In genomic region chr6:38345796-38346195, GRCm38 (mm10) we compare ENCODE assay signal across 9 mouse cellular contexts. TPM values are rescaled to one million over a fixed set of nuclear protein-coding genes. Genes with fewer than 3 reads are reported as not detected.
A peak's percentile ranks its signal among the peaks of the same experiment; 100 is the strongest.
DNase-seq lines count a peak whose midpoint lies in the region; TF ChIP-seq lines count a peak whose summit lies in the region.
"Had no signal": no experiment of that assay in that cellular context is flagged by ENCODE, and none has a peak within 500 bp of the region (broad histone marks: within the 10 kb centered on the region; RNA-seq: fewer than 3 reads in every experiment).

No protein-coding gene starts in this region.

- no peak for TF ChIP-seq CTCF in bone marrow, adult 2 months (IDR thresholded peaks at IDR 0.05; ENCODE audit: control insufficient read depth, insufficient read depth, low read length)

- DNase-seq in adrenal gland, adult (ENCODE audit: inconsistent age in 2 of 2, low spot score in 1 of 2), result peak; percentile 79 to 91
- no peak for DNase-seq in adrenal gland, postnatal 4 days (ENCODE audit: low spot score in 2 of 2)
- peak; percentile 48 for DNase-seq in heart, postnatal 4 days
- DNase-seq in lung, postnatal 14 days, result peak; percentile 68
- peak; percentile 62 for DNase-seq in thymus, postnatal 4 days
- DNase-seq in forebrain, embryonic 10.5 days (ENCODE audit: extremely low spot score, low spot score), result no peak
- no peak for DNase-seq in right cerebral cortex, adult 18-20 months

- no peaks in the 10 kb centered on the region for H3K36me3 ChIP-seq in forebrain, embryonic 10.5 days (replicated peaks)
- H3K36me3 ChIP-seq: neural tube, embryonic 13.5 days had no signal

- H3K4me1 ChIP-seq in bone marrow, adult 2 months (ENCODE audit: control insufficient read depth, insufficient read depth, low read length), result peaks cover 9% of the 10 kb centered on the region
- no peaks in the 10 kb centered on the region for H3K4me1 ChIP-seq in forebrain, embryonic 10.5 days
- H3K4me1 ChIP-seq: neural tube, embryonic 13.5 days had no signal

- TF ChIP-seq POLR2A in bone marrow, adult 2 months (IDR thresholded peaks at IDR 0.05; ENCODE audit: borderline replicate concordance, control insufficient read depth, low read depth, low read length), result no peak

- peaks cover 20% of the 10 kb centered on the region for H3K27me3 ChIP-seq in forebrain, embryonic 10.5 days (ENCODE audit: poor library complexity, severe bottlenecking)

- peak overlapping the region; percentile 89 for H3K27ac ChIP-seq in bone marrow, adult 2 months (ENCODE audit: control insufficient read depth, insufficient read depth, low read depth, low read length, poor library complexity)
- H3K27ac ChIP-seq in forebrain, embryonic 10.5 days, result no peak overlapping the region
- H3K27ac ChIP-seq: neural tube, embryonic 13.5 days had no signal

- peak overlapping the region; percentile 31 for H3K4me3 ChIP-seq in bone marrow, adult 2 months (replicated peaks; ENCODE audit: control insufficient read depth, low read depth, low read length)
- no peak overlapping the region for H3K4me3 ChIP-seq in forebrain, embryonic 10.5 days
- H3K4me3 ChIP-seq: neural tube, embryonic 13.5 days had no signal

- H3K9me3 ChIP-seq in forebrain, embryonic 10.5 days, result no peaks in the 10 kb centered on the region
- H3K9me3 ChIP-seq: neural tube, embryonic 13.5 days had no signal

- WGBS in bone marrow, adult 2 months, result 19% methylated on average over 7 of the region's 7 CpGs
- WGBS in forebrain, embryonic 10.5 days, result 55% methylated on average over 7 of the region's 7 CpGs

RNA-seq across cellular contexts. Expression of gene Zc3hav1, which starts 8.6 kb away (rescaled TPM):
- 10 to 100 TPM; 54.2 to 55.8 TPM for total RNA-seq in adrenal gland, postnatal 4 days (2021)
- polyA plus RNA-seq in bone marrow, adult 2 months (2011; ENCODE audit: insufficient read depth, insufficient read length, low replicate concordance, missing spikeins), result 45.5 and 46.8 TPM in 2 replicates
- total RNA-seq in heart, postnatal 4 days (2021), result 10 to 100 TPM; 20.5 to 21.6 TPM
- polyA plus RNA-seq in forebrain, embryonic 10.5 days (2016; fragmentation: Nextera tagmentation; extraction: Ambion mirVana), result 2.0 and 2.2 TPM in 2 replicates

RNA-seq across cellular contexts. Expression of gene Ttc26, which starts 35.5 kb away (rescaled TPM):
- 1 to 10 TPM; 4.3 to 5.2 TPM for total RNA-seq in adrenal gland, postnatal 4 days (2021)
- polyA plus RNA-seq in bone marrow, adult 2 months (2011; ENCODE audit: insufficient read depth, insufficient read length, low replicate concordance, missing spikeins), result 0.61 and 1.2 TPM in 2 replicates
- total RNA-seq in heart, postnatal 4 days (2021), result 1 to 10 TPM; 2.8 to 4.1 TPM
- polyA plus RNA-seq in forebrain, embryonic 10.5 days (2016; fragmentation: Nextera tagmentation; extraction: Ambion mirVana), result 15.2 and 17.0 TPM in 2 replicates

RNA-seq across cellular contexts. Expression of gene Zc3hav1l, which starts 46.7 kb away (rescaled TPM):
- total RNA-seq in adrenal gland, postnatal 4 days (2021), result 10 to 100 TPM; 12.5 to 12.9 TPM
- 0.93 and 2.2 TPM in 2 replicates for polyA plus RNA-seq in bone marrow, adult 2 months (2011; ENCODE audit: insufficient read depth, insufficient read length, low replicate concordance, missing spikeins)
- total RNA-seq in heart, postnatal 4 days (2021), result 10 to 100 TPM; 10.2 to 10.4 TPM
- polyA plus RNA-seq in forebrain, embryonic 10.5 days (2016; fragmentation: Nextera tagmentation; extraction: Ambion mirVana), result 14.0 and 14.3 TPM in 2 replicates

Comparison
In these comparisons a context has a peak if more than half of its experiments do, and no peak if none do; other contexts are left out.
1. DNase-seq: peak in adrenal gland, adult (2 of 2), heart, postnatal 4 days (single experiment), lung, postnatal 14 days (single experiment) and thymus, postnatal 4 days (single experiment); none in adrenal gland, postnatal 4 days (0 of 2), forebrain, embryonic 10.5 days (single experiment) and right cerebral cortex, adult 18-20 months (single experiment).